Mouse (Mus musculus): Measurements from ENCODE around the gene Dhx40. TPM values are rescaled to one million over a fixed set of nuclear protein-coding genes. Genes with fewer than 3 reads are reported as not detected.
"Not testable (repeated sequence)": the region's sequence is repeated elsewhere in the genome, so short reads cannot be mapped to it uniquely, and the experiment has no call there.

Dhx40 gene
- total and polyA plus RNA-seq, 2 experiments from 2014 or later, result 18.3 to 28.0 TPM

GRCm38 (mm10) chr11:86819536-86819935, 12.0 kb upstream of the Dhx40 start:
- DNase-seq, result no peak
- Histone ChIP-seq H3K9ac (no peak overlapping the region), H3K9me3 (ENCODE audit: low read length) (no peaks in the 10 kb centered on the region), H3K27me3 (ENCODE audit: insufficient read depth, low read length) (no peaks in the 10 kb centered on the region), H3K4me3 (ENCODE audit: low read depth, low read length) (no peak overlapping the region), H3K36me3 (ENCODE audit: insufficient read depth) (no peaks in the 10 kb centered on the region), H3K4me2 (ENCODE audit: low read depth) (no peak overlapping the region), H3K27ac (ENCODE audit: low read depth, low read length) (peak overlapping the region; percentile 36; the same call in 1 of the 2 replicates), H3K4me1 (ENCODE audit: insufficient read depth) (no peaks in the 10 kb centered on the region)
- TF ChIP-seq CTCF (IDR thresholded peaks at IDR 0.05; ENCODE audit: low read depth), result no peak
- 8% methylated on average over 8 of the region's 8 CpGs for WGBS
- ATAC-seq, result peak; percentile 34; the same call in 1 of the 2 replicates

GRCm38 (mm10) chr11:86818928-86819327, 11.4 kb upstream of the Dhx40 start:
- 68% methylated on average over 2 of the region's 2 CpGs for WGBS
- H3K27me3 ChIP-seq (ENCODE audit: insufficient read depth, low read length), result no peaks in the 10 kb centered on the region
- no peak overlapping the region for H3K4me2 ChIP-seq (ENCODE audit: low read depth)
- TF ChIP-seq CTCF (IDR thresholded peaks at IDR 0.05; ENCODE audit: low read depth), result no peak
- no peak overlapping the region for H3K4me3 ChIP-seq (ENCODE audit: low read depth, low read length)
- DNase-seq, result no peak
- H3K9me3 ChIP-seq (ENCODE audit: low read length), result no peaks in the 10 kb centered on the region
- H3K4me1 ChIP-seq (ENCODE audit: insufficient read depth), result no peaks in the 10 kb centered on the region
- no peak for ATAC-seq
- H3K36me3 ChIP-seq (ENCODE audit: insufficient read depth), result no peaks in the 10 kb centered on the region
- H3K9ac ChIP-seq, result no peak overlapping the region
- peak overlapping the region; percentile 36 for H3K27ac ChIP-seq (ENCODE audit: low read depth, low read length)

- not testable (repeated sequence) for H3K9ac ChIP-seq; H3K27me3 ChIP-seq (ENCODE audit: insufficient read depth, low read length); H3K4me3 ChIP-seq (ENCODE audit: low read depth, low read length); H3K36me3 ChIP-seq (ENCODE audit: insufficient read depth); H3K27ac ChIP-seq (ENCODE audit: low read depth, low read length); H3K4me1 ChIP-seq (ENCODE audit: insufficient read depth); DNase-seq; H3K4me2 ChIP-seq (ENCODE audit: low read depth); H3K9me3 ChIP-seq (ENCODE audit: low read length); ATAC-seq
- 94% methylated on average over 3 of the region's 3 CpGs for WGBS
Measured at GRCm38 (mm10) chr11:86816288-86816687, 8.7 kb upstream of the Dhx40 start.

DNA sequence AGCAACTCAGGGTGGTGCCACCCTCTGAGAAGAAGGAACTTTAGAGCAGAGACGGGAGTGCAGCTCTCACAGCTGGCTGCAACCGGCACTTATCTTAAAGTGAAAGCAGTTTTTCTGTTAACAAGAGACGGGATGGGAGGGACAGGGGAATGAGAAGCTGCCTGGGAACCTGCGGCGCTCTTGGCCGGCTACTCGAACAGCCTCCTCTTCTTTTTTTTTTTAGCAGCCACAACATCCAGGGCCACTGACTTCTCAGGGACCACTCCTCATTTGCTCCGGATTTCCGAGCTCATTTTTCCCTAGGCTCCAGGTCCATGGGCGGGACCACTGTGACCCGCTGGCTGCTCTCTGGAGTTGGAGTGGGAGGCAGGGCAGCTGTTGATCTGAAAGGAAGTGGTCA, 6.9 kb upstream of the Dhx40 start:
- H3K4me3 ChIP-seq (ENCODE audit: low read depth, low read length); H3K9me3 ChIP-seq (ENCODE audit: low read length); H3K27me3 ChIP-seq (ENCODE audit: insufficient read depth, low read length); H3K36me3 ChIP-seq (ENCODE audit: insufficient read depth); H3K4me1 ChIP-seq (ENCODE audit: insufficient read depth); H3K4me2 ChIP-seq (ENCODE audit: low read depth); DNase-seq; H3K9ac ChIP-seq; H3K27ac ChIP-seq (ENCODE audit: low read depth, low read length); ATAC-seq: not testable (repeated sequence)
- 3% methylated on average over 5 of the region's 11 CpGs for WGBS

GRCm38 (mm10) chr11:86813256-86813655, 5.7 kb upstream of the Dhx40 start:
- H3K9me3 ChIP-seq (ENCODE audit: low read length); DNase-seq; H3K27ac ChIP-seq (ENCODE audit: low read depth, low read length); H3K4me1 ChIP-seq (ENCODE audit: insufficient read depth); H3K4me3 ChIP-seq (ENCODE audit: low read depth, low read length); H3K36me3 ChIP-seq (ENCODE audit: insufficient read depth); H3K9ac ChIP-seq; ATAC-seq; H3K4me2 ChIP-seq (ENCODE audit: low read depth); H3K27me3 ChIP-seq (ENCODE audit: insufficient read depth, low read length): not testable (repeated sequence)
- WGBS, result 77% methylated on average over 5 of the region's 11 CpGs

DNA sequence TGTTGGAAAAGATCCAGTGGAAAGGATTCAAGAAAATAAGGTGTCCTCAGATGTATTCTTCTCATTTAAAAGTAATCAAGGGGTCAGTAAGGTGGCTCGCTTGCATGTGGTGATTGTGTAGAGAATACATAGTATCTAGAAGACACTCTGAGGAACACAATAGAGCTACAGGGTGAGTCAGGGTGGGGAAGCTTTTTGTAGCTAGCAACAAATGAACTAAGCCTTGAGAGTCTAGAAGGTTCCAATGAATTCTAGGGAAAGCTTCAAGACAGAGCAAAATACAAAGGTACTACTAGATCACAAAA, 3.7 kb upstream of the Dhx40 start:
- Histone ChIP-seq H3K4me2 (ENCODE audit: low read depth) (no peak overlapping the region), H3K4me3 (ENCODE audit: low read depth, low read length) (no peak overlapping the region), H3K4me1 (ENCODE audit: insufficient read depth) (0 out of 2 replicates have a peak, but pooled peaks cover 4% of the 10 kb centered on the region), H3K27ac (ENCODE audit: low read depth, low read length) (no peak overlapping the region), H3K9me3 (ENCODE audit: low read length) (no peaks in the 10 kb centered on the region), H3K27me3 (ENCODE audit: insufficient read depth, low read length) (no peaks in the 10 kb centered on the region), H3K36me3 (ENCODE audit: insufficient read depth) (no peaks in the 10 kb centered on the region), H3K9ac (no peak overlapping the region)
- TF ChIP-seq CTCF (IDR thresholded peaks at IDR 0.05; ENCODE audit: low read depth), result no peak
- 86% methylated on average over 1 of the region's 1 CpGs for WGBS
- ATAC-seq (no peak), DNase-seq (no peak)

DNA sequence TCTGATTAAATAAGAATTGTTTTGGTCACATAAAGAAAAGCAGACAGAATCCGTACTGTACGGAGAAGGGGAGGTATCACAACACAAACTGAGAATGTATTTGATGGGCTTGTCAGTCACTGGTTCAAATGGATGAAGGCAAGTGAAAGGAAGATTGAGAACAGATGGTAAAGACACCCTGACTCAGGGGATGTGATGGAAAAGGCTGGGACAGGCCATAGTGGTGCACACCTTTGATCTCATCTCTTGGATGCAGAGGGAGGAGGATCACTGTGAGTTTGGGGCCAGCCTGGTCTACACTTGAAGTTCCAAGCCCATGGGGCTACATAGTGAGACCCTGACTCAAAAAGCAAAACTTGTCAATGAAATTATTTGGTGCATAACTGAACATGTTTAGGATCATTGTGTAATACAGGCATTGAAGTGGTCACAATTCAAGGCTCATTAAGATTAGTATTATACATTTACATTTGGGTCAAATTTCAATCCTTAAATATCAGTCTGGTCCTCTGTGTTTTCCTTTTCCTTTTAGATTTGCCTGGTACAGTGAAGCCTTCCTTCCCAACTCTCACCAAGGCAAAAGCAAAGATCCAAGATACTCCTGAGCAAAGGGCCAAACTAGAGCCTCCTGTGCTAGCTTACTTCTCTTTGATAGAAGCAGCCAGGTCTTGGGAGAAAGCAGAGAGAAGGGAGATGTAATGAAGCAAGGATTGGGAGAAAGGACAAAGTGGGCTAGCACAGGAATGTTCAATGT, 3.2 kb upstream of the Dhx40 start:
- H3K27me3 ChIP-seq (ENCODE audit: insufficient read depth, low read length), result no peaks in the 10 kb centered on the region
- no peaks in the 10 kb centered on the region for H3K36me3 ChIP-seq (ENCODE audit: insufficient read depth)
- no peak for DNase-seq
- H3K9me3 ChIP-seq (ENCODE audit: low read length), result no peaks in the 10 kb centered on the region
- no peak overlapping the region for H3K27ac ChIP-seq (ENCODE audit: low read depth, low read length)
- TF ChIP-seq CTCF (IDR thresholded peaks at IDR 0.05; ENCODE audit: low read depth), result no peak
- ATAC-seq, result no peak
- H3K4me1 ChIP-seq (ENCODE audit: insufficient read depth), result 0 out of 2 replicates have a peak, but pooled peaks cover 4% of the 10 kb centered on the region
- H3K4me2 ChIP-seq (ENCODE audit: low read depth), result no peak overlapping the region
- H3K9ac ChIP-seq, result no peak overlapping the region
- H3K4me3 ChIP-seq (ENCODE audit: low read depth, low read length), result no peak overlapping the region
- WGBS, result 88% methylated on average over 2 of the region's 2 CpGs

All from forebrain, postnatal 0 days (tissue).